Mouse (Mus musculus) CD4-positive, CD25-positive, alpha-beta regulatory T cell, adult 4 months (primary cell): ENCODE data around the gene Btbd9. TPM values are rescaled to one million over a fixed set of nuclear protein-coding genes. Genes with fewer than 3 reads are reported as not detected.

Experiments
- ATAC-seq: one replicate; pipeline ENCODE4 v1.8.0; 2017
- polyA plus RNA-seq, 2 experiments: library from polyadenylated mRNA; unstranded; fragments of 100-300 nt; shearing (Covaris generic); gene quantifications; one replicate each; pipeline ENCODE4 v1.2.1; 2017

Gene Btbd9
- polyA plus RNA-seq, 2 experiments from 2014 or later = 58.9 to 82.9 TPM

GRCm38 (mm10) chr17:30478181-30478580 lies 98.1 kb downstream of the Btbd9 start:
- ATAC-seq = no peak

GRCm38 (mm10) chr17:30474561-30474960 lies 101.7 kb downstream of the Btbd9 start:
- ATAC-seq = no peak

GRCm38 (mm10) chr17:30472776-30473175 lies 103.5 kb downstream of the Btbd9 start:
- no peak for ATAC-seq

- no peak for ATAC-seq
Observed at GRCm38 (mm10) chr17:30471512-30471911, 104.8 kb downstream of the Btbd9 start.

GRCm38 (mm10) chr17:30470790-30471189 lies 105.5 kb downstream of the Btbd9 start:
- ATAC-seq = no peak

GRCm38 (mm10) chr17:30470286-30470685 lies 106.0 kb downstream of the Btbd9 start:
- ATAC-seq = no peak

GRCm38 (mm10) chr17:30469511-30470076 lies 106.7 kb downstream of the Btbd9 start:
- ATAC-seq = no peak

- no peak for ATAC-seq
Observed at GRCm38 (mm10) chr17:30468368-30468767, 107.9 kb downstream of the Btbd9 start.

GRCm38 (mm10) chr17:30467566-30468213 lies 108.6 kb downstream of the Btbd9 start:
- no peak for ATAC-seq

GRCm38 (mm10) chr17:30465060-30465762 lies 111.1 kb downstream of the Btbd9 start:
- no peak for ATAC-seq

GRCm38 (mm10) chr17:30464240-30464745 lies 112.0 kb downstream of the Btbd9 start:
- ATAC-seq = no peak

- ATAC-seq = no peak
Observed at GRCm38 (mm10) chr17:30460727-30461349, 115.5 kb downstream of the Btbd9 start.

GRCm38 (mm10) chr17:30459706-30460105 lies 116.6 kb downstream of the Btbd9 start:
- ATAC-seq = no peak

GRCm38 (mm10) chr17:30458926-30459325 lies 117.4 kb downstream of the Btbd9 start:
- no peak for ATAC-seq

GRCm38 (mm10) chr17:30458301-30458700 lies 118.0 kb downstream of the Btbd9 start:
- ATAC-seq = no peak

- ATAC-seq = no peak
Observed at GRCm38 (mm10) chr17:30457486-30457885, 118.8 kb downstream of the Btbd9 start.

- ATAC-seq = no peak
Observed at GRCm38 (mm10) chr17:30456293-30456692, 120.0 kb downstream of the Btbd9 start.

- ATAC-seq = peak; percentile 53
Observed at GRCm38 (mm10) chr17:30454862-30455243, 121.4 kb downstream of the Btbd9 start.

GRCm38 (mm10) chr17:30454155-30454861 lies 122.0 kb downstream of the Btbd9 start:
- ATAC-seq = no peak

GRCm38 (mm10) chr17:30453272-30453671 lies 123.0 kb downstream of the Btbd9 start:
- ATAC-seq = no peak

GRCm38 (mm10) chr17:30452363-30452762 lies 123.9 kb downstream of the Btbd9 start:
- no peak for ATAC-seq

GRCm38 (mm10) chr17:30448562-30448961 lies 127.7 kb downstream of the Btbd9 start:
- ATAC-seq = no peak
